Mouse (Mus musculus) erythroblast, embryonic 14.5 days (primary cell): ENCODE measurements around the gene Slc35g1.

Source experiments
- GATA1 ChIP-seq: IDR thresholded peaks from 2 replicates; pipeline ENCODE4 v1.6.1; 2012; ENCODE audit warnings: low read length, inconsistent platforms, mixed read lengths
- TAL1 ChIP-seq: IDR thresholded peaks from 3 replicates; pipeline ENCODE4 v1.6.1; 2012; ENCODE audit warnings: low read length, inconsistent platforms, mixed read lengths

- TF ChIP-seq GATA1 (no peak), TAL1 (no peak)
Observed at GRCm38 (mm10) chr19:38351728-38352127, 44.1 kb upstream of the Slc35g1 start.
